Mouse (Mus musculus): ENCODE measurements at regions not wholly inside any gene's neighbourhood (a gene's known extent, or its start where the extent isn't known, plus 50 kb on each side); places are given as distances from the start of the nearest gene placed in this dataset.

DNA sequence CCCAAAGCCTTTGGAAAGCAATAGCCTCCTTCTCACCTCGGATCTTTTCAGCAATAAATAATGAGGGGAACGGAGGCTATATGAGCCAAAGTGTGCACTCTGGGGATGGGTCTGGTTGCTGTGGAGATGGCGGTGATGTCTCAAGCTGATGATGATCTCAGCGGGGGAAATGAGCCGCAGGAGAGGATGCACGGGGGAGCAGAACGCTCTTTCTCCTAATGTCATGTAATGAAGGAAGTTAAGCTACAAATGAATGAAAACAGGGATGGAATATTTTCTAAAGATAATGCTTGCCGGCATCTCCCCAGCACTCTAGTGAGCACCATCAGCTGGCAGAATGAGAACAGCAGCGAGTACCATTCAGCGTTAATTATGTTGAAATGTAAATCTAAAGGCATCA lies 355.7 kb downstream of the Lmx1a start:
- TF ChIP-seq CTCF (IDR thresholded peaks at IDR 0.05; ENCODE audit: borderline replicate concordance, insufficient read depth, low read depth, low read length) (no peak), POLR2A (IDR thresholded peaks at IDR 0.05; ENCODE audit: borderline replicate concordance, insufficient read depth, low read length) (no peak)

Measured in cerebellum, adult 2 months (tissue).